Mouse (Mus musculus): ENCODE measurements around the gene Amph.
"Not testable (repeated sequence)": the region's sequence is repeated elsewhere in the genome, so short reads cannot be mapped to it uniquely, and the experiment has no call there.

The Amph gene

GRCm38 (mm10) chr13:18948171-18949028 is at the start of gene Amph:
Gene Amph (plus strand): TSS chr13:18948205.
- peak; percentile 88 for DNase-seq (ENCODE audit: low read depth, low spot score)

GRCm38 (mm10) chr13:18903623-18904022 is 44.4 kb upstream of the Amph start:
- DNase-seq (ENCODE audit: low read depth, low spot score) = no peak

- DNase-seq (ENCODE audit: low read depth, low spot score) = peak; percentile 41
Observed at GRCm38 (mm10) chr13:18914774-18915173, 33.2 kb upstream of the Amph start.

GRCm38 (mm10) chr13:18933191-18933590 is 14.8 kb upstream of the Amph start:
- DNase-seq (ENCODE audit: low read depth, low spot score) = not testable (repeated sequence)

GRCm38 (mm10) chr13:18947686-18948085 is 319 bp upstream of the Amph start:
- DNase-seq (ENCODE audit: low read depth, low spot score) = no peak

- no peak for DNase-seq (ENCODE audit: low read depth, low spot score)
Observed at GRCm38 (mm10) chr13:18949029-18949350, 985 bp downstream of the Amph start.

- DNase-seq (ENCODE audit: low read depth, low spot score) = no peak
Observed at GRCm38 (mm10) chr13:18949626-18950200, 1.7 kb downstream of the Amph start.

- DNase-seq (ENCODE audit: low read depth, low spot score) = no peak
Observed at GRCm38 (mm10) chr13:18953575-18953974, 5.6 kb downstream of the Amph start.

GRCm38 (mm10) chr13:18956065-18956913 is 8.3 kb downstream of the Amph start:
- DNase-seq (ENCODE audit: low read depth, low spot score) = no peak

GRCm38 (mm10) chr13:18957028-18957427 is 9.0 kb downstream of the Amph start:
- peak; percentile 38 for DNase-seq (ENCODE audit: low read depth, low spot score)

- no peak for DNase-seq (ENCODE audit: low read depth, low spot score)
Observed at GRCm38 (mm10) chr13:18972571-18972970, 24.6 kb downstream of the Amph start.

GRCm38 (mm10) chr13:18974351-18974750 is 26.3 kb downstream of the Amph start:
- no peak for DNase-seq (ENCODE audit: low read depth, low spot score)

- DNase-seq (ENCODE audit: low read depth, low spot score) = no peak
Observed at GRCm38 (mm10) chr13:18987266-18987665, 39.3 kb downstream of the Amph start.

GRCm38 (mm10) chr13:18988323-18988722 is 40.3 kb downstream of the Amph start:
- DNase-seq (ENCODE audit: low read depth, low spot score) = no peak

- no peak for DNase-seq (ENCODE audit: low read depth, low spot score)
Observed at GRCm38 (mm10) chr13:18989185-18989714, 41.2 kb downstream of the Amph start.

- DNase-seq (ENCODE audit: low read depth, low spot score) = peak; percentile 90
Observed at GRCm38 (mm10) chr13:19002502-19002901, 54.5 kb downstream of the Amph start.

- no peak for DNase-seq (ENCODE audit: low read depth, low spot score)
Observed at GRCm38 (mm10) chr13:19004406-19004805, 56.4 kb downstream of the Amph start.

- DNase-seq (ENCODE audit: low read depth, low spot score) = peak; percentile 50
Observed at GRCm38 (mm10) chr13:19008440-19008839, 60.4 kb downstream of the Amph start.

GRCm38 (mm10) chr13:19014825-19015375 is 66.9 kb downstream of the Amph start:
- no peak for DNase-seq (ENCODE audit: low read depth, low spot score)

- DNase-seq (ENCODE audit: low read depth, low spot score) = no peak
Observed at GRCm38 (mm10) chr13:19021529-19021928, 73.5 kb downstream of the Amph start.

GRCm38 (mm10) chr13:19022310-19022709 is 74.3 kb downstream of the Amph start:
- DNase-seq (ENCODE audit: low read depth, low spot score) = no peak
